Mouse (Mus musculus) stomach, embryonic 14.5 days (tissue): ENCODE data around the gene Slc9a2. TPM values are rescaled to one million over a fixed set of nuclear protein-coding genes. Genes with fewer than 3 reads are reported as not detected.
A peak's percentile ranks its signal among the peaks of the same experiment; 100 is the strongest.
"Not testable (repeated sequence)": the region's sequence is repeated elsewhere in the genome, so short reads cannot be mapped to it uniquely, and the experiment has no call there.

Experiments used
- ATAC-seq: fragments of 200-750 bp; cut with Nextera tagmentation; 2 replicates; pipeline ENCODE4 v1.8.0; 2017; ENCODE audit warnings: low read depth, moderate TSS enrichment; ENCODE audit not compliant: insufficient number of reproducible peaks, insufficient read depth, low FRiP score
- H3K27ac ChIP-seq: fragments of 300-500 bp; sonication (generic); 2 replicates; pipeline ENCODE4 v1.5.1; 2014; ENCODE audit warnings: mild to moderate bottlenecking, low read length, moderate library complexity, mixed read lengths
- H3K27me3 ChIP-seq: fragments of 300-500 bp; sonication (generic); 2 replicates; pipeline ENCODE4 v1.6.1; 2014; ENCODE audit warnings: low read length, control low read depth, mixed read lengths; ENCODE audit not compliant: control insufficient read depth, insufficient read depth
- H3K36me3 ChIP-seq: fragments of 300-500 bp; sonication (generic); 2 replicates; pipeline ENCODE4 v1.6.1; 2014; ENCODE audit warnings: mild to moderate bottlenecking, control low read depth, low read length, moderate library complexity, mixed read lengths; ENCODE audit not compliant: control insufficient read depth, insufficient read depth
- H3K4me1 ChIP-seq: fragments of 300-500 bp; sonication (generic); 2 replicates; pipeline ENCODE4 v1.6.1; 2014; ENCODE audit warnings: low read length, control low read depth, mixed read lengths; ENCODE audit not compliant: control insufficient read depth, insufficient read depth
- H3K4me2 ChIP-seq: fragments of 300-500 bp; sonication (generic); replicated peaks from 2 replicates; pipeline ENCODE4 v1.6.1; 2014; ENCODE audit warnings: low read depth, low read length, control low read depth
- H3K4me3 ChIP-seq: fragments of 300-500 bp; sonication (generic); 2 replicates; pipeline ENCODE4 v1.5.1; 2014; ENCODE audit warnings: low read depth, low read length, control low read depth
- H3K9ac ChIP-seq: fragments of 300-500 bp; sonication (generic); replicated peaks from 2 replicates; pipeline ENCODE4 v1.6.1; 2014; ENCODE audit warnings: low read depth, mild to moderate bottlenecking, control low read depth, low read length, moderate library complexity, mixed read lengths
- H3K9me3 ChIP-seq: fragments of 300-500 bp; sonication (generic); 2 replicates; pipeline ENCODE4 v1.6.1; 2016; ENCODE audit warnings: low read depth, low read length, control low read depth; ENCODE audit not compliant: control insufficient read depth
- WGBS: fragments of 180-500 bp; shearing (Covaris S2); extraction: QIAGEN DNeasy Blood & Tissue Kit; methylation state at CpG from one replicate; pipeline ENCODE4 v1.1.7; 2014; 5-methylcytosine and 5-hydroxymethylcytosine counted together
- polyA plus RNA-seq: library from polyadenylated mRNA; unstranded; fragments of >200 nt; fragmentation: Nextera tagmentation; extraction: Ambion mirVana; gene quantifications from 2 replicates; pipeline ENCODE4 v1.2.1, GENCODE M21; 2014

The Slc9a2 gene
- polyA plus RNA-seq, 1 experiment from 2014 or later, result 0.93 TPM

DNA sequence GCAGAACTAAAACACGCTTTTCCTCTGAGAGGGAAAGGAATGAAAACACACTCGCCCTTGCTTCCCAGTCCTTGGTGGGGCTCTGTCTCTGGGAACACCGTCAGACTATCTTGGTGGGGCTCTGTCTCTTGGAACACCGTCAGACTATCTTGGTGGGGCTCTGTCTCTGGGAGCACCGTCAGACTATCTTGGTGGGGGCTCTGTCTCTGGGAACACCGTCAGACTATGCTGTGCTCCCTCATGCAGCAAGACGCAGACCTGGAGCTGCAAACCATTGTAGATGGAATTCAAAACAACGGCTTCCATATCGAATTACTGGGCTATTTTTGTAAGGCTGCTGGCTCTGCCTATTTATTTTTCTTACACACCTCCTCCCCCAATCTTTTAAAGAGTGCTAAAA is 20.9 kb upstream of the Slc9a2 start:
- Histone ChIP-seq H3K4me1 (no peaks in the 10 kb centered on the region), H3K9me3 (no peaks in the 10 kb centered on the region), H3K36me3 (no peaks in the 10 kb centered on the region), H3K27ac (no peak overlapping the region), H3K9ac (no peak overlapping the region), H3K4me3 (no peak overlapping the region), H3K27me3 (no peaks in the 10 kb centered on the region), H3K4me2 (no peak overlapping the region; the same call in 1 of the 2 replicates)
- no peak for ATAC-seq
- 37% methylated on average over 9 of the region's 9 CpGs for WGBS

DNA sequence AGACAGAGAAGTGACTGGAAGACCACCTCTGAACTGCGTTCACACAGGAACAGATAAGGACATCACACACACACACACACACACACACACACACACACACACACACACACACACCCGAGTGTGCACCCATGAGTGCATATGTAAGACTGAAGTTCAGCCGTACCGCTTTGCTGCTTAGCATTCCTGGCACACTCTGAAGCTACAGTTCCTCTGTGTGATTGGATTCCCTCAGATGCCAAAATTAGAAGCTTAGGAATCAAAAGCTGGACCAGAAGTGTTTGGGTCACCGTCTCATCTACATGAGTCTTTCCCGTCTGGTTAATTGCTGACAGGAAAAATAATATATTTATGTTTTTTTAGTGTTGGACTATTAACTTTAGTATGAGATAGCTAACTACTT is 19.5 kb upstream of the Slc9a2 start:
- Histone ChIP-seq H3K9ac (no peak overlapping the region), H3K27me3 (no peaks in the 10 kb centered on the region), H3K4me3 (no peak overlapping the region), H3K4me2 (no peak overlapping the region), H3K4me1 (no peaks in the 10 kb centered on the region), H3K36me3 (no peaks in the 10 kb centered on the region), H3K9me3 (no peaks in the 10 kb centered on the region), H3K27ac (no peak overlapping the region)
- no peak for ATAC-seq
- 85% methylated on average over 6 of the region's 6 CpGs for WGBS

DNA sequence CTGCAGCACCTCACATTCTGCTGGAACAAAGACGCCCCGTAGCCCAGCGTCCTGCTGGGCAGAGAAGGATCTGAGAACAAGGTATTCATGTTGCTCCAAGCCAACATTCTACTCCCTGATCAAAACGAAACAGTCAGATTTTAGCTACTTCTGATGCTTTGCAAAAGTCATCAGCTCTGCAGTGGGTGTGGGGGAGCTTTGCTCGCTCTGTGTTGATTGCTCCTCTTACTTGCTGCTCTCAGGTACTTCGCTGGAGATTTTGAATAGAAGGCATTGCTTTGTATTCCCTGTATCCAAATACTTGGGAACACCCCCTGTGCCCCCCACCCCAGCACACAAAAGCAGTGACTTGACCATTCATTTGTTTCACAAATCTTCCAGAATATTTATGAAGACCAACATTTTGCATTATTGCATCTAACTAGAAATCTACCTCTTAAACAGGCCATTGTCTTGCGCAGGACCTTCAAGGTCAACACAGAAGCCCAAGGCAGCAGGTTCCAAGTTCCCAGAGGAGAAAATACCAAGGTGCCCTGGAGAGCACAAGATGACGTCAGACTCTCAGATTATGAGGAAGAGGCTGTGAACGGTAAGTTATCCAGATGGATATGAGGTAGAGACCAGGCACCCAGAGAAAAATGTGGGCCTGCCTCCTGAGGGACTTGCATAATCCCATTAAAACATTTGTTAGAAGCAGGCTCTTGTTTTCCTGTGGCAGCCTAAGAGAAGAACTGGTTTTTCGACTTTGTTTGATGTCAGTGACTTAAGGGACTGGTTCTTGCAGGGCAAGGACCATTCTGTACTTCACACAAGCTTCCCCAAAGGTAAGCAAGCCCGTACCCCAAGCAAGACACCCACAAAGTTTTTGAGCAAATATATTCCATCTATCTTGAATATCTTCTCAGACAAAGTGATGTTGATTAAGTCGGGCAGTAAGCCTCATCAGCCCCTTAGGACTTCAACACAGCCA is 14.7 kb upstream of the Slc9a2 start:
- H3K9me3 ChIP-seq, result no peaks in the 10 kb centered on the region
- WGBS, result 31% methylated on average over 12 of the region's 12 CpGs
- no peak overlapping the region for H3K4me3 ChIP-seq
- no peak overlapping the region for H3K27ac ChIP-seq
- no peaks in the 10 kb centered on the region for H3K36me3 ChIP-seq
- no peak overlapping the region for H3K9ac ChIP-seq
- H3K27me3 ChIP-seq, result no peaks in the 10 kb centered on the region
- no peaks in the 10 kb centered on the region for H3K4me1 ChIP-seq
- no peak overlapping the region for H3K4me2 ChIP-seq
- no peak for ATAC-seq

- ATAC-seq, H3K9ac ChIP-seq: not testable (repeated sequence)
- 16% methylated on average over 3 of the region's 3 CpGs for WGBS
Observed at GRCm38 (mm10) chr1:40667442-40667841, 12.9 kb upstream of the Slc9a2 start.

DNA sequence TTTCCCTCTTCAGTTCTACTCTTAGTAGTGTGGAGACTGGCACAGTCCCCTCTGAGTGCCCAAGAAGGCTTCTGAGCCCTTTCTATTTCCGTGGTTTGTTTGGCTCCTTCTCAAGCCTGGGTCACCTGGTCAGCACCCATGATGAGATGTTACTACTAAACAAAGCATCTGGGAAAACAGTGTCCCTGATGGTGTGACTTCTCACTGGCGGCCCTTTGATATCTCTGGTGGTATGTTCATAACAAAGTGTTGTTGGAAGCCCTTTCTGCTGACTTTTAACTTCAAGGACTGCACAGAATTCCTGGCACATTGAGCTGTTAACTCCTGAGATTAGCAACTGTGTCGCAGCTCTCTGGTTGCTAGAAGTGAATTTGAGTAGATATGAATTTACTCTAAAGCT is 10.3 kb upstream of the Slc9a2 start:
- Histone ChIP-seq H3K36me3 (no peaks in the 10 kb centered on the region), H3K9me3 (no peaks in the 10 kb centered on the region), H3K9ac (no peak overlapping the region), H3K4me2 (no peak overlapping the region), H3K4me3 (no peak overlapping the region), H3K27ac (no peak overlapping the region), H3K27me3 (no peaks in the 10 kb centered on the region), H3K4me1 (no peaks in the 10 kb centered on the region)
- 81% methylated on average over 3 of the region's 3 CpGs for WGBS
- no peak for ATAC-seq

More at GRCm38 (mm10) chr1:40667442-40667841, 12.9 kb upstream of the Slc9a2 start:
- H3K4me2 ChIP-seq, H3K36me3 ChIP-seq, H3K27ac ChIP-seq, H3K27me3 ChIP-seq, H3K4me1 ChIP-seq, H3K4me3 ChIP-seq, H3K9me3 ChIP-seq: not testable (repeated sequence)

DNA sequence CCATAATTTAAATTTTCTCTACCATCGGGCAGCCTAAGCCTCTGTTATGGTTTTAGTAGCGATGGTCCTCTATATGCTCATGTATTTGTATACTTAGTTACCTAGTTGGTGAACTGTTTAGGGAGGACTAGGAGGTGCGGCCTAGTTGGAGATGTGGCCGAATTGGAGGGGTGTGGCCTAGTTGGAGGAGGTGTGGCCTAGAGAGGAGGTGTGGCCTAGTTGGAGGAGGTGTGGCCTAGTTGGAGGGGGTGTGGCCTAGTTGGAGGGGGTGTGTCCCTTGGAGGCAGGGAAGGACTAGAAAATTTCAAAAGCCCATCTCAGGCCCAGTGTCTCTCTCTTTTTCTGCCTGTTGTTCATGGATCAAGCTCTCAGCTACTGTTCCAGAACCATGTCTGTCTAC is 8.9 kb upstream of the Slc9a2 start:
- Histone ChIP-seq H3K27me3 (no peaks in the 10 kb centered on the region), H3K27ac (no peak overlapping the region), H3K9me3 (no peaks in the 10 kb centered on the region), H3K4me3 (no peak overlapping the region), H3K9ac (no peak overlapping the region), H3K4me1 (no peaks in the 10 kb centered on the region), H3K36me3 (no peaks in the 10 kb centered on the region), H3K4me2 (no peak overlapping the region)
- no peak for ATAC-seq
- whole genome bisulfite sequencing, result 94% methylated on average over 4 of the region's 4 CpGs

- no peak for ATAC-seq
- Histone ChIP-seq H3K4me3 (no peak overlapping the region), H3K27me3 (peaks cover 34% of the 10 kb centered on the region), H3K9ac (no peak overlapping the region), H3K4me1 (no peaks in the 10 kb centered on the region), H3K27ac (no peak overlapping the region), H3K9me3 (no peaks in the 10 kb centered on the region), H3K36me3 (no peaks in the 10 kb centered on the region), H3K4me2 (no peak overlapping the region)
- 47% methylated on average over 5 of the region's 5 CpGs for WGBS
Observed at GRCm38 (mm10) chr1:40677306-40677705, 3.1 kb upstream of the Slc9a2 start.

DNA sequence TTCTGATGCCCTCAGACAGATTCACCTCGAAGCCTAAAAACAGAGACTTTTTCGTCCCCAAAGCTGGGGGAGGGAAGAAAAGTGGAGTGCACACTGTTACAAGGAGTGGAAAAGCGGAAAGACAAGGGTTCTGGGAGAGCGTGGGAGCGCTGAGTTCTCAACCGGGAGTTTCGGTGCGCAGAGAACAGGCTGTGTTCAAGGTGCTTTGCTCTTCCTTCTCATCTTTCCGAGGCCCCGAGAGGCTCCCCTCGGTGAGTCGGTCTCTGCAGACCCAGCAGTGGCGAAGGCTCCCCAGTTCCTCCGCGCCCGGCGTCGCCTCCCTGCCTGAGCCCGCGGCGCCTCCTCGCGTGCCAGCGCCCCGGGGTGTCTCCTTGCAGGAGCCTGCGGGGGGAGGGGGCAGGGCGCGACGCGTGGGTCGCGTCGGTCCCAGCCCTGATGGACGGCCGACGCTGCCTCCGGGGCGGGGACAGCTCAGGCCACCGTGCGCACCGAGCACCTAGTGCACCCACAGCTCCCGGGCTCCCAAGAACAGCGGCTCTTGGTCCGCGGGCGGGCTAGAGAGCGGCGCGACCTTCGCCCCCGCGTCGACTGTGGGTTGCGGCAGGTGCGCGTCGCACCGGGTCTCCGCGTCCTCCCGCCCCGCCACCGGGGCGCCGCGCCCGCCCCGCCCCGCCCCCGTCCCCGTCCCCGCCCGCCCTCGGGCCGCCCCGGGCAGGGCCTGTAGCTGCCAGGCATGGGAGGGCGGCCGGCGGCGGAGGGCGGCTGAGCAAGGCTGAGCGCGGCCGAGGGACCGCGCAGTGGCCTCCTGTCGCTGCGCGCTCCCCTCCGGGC is 709 bp downstream of the Slc9a2 start:
- WGBS, result under 1% methylated on average over 79 of the region's 90 CpGs
- no peaks in the 10 kb centered on the region for H3K4me1 ChIP-seq
- ATAC-seq, result peak; percentile 76
- peak overlapping the region; percentile 99 for H3K4me2 ChIP-seq
- no peaks in the 10 kb centered on the region for H3K36me3 ChIP-seq
- H3K9ac ChIP-seq, result no peak overlapping the region
- no peak overlapping the region for H3K27ac ChIP-seq
- peaks cover 41% of the 10 kb centered on the region for H3K27me3 ChIP-seq
- no peaks in the 10 kb centered on the region for H3K9me3 ChIP-seq
- H3K4me3 ChIP-seq, result peak overlapping the region; percentile 59
